Mouse (Mus musculus) spleen, postnatal 36 days (tissue): Measurements from ENCODE around the gene Mzf1.
"Not testable (repeated sequence)": the region's sequence is repeated elsewhere in the genome, so short reads cannot be mapped to it uniquely, and the experiment has no call there.

Experiments
- DNase-seq, 2 experiments: peaks; one replicate each; pipeline ENCODE4 v3.0.0; 2022; ENCODE audit warnings: low spot score in 2 of 2, mixed read lengths in 1 of 2

The Mzf1 gene

DNA sequence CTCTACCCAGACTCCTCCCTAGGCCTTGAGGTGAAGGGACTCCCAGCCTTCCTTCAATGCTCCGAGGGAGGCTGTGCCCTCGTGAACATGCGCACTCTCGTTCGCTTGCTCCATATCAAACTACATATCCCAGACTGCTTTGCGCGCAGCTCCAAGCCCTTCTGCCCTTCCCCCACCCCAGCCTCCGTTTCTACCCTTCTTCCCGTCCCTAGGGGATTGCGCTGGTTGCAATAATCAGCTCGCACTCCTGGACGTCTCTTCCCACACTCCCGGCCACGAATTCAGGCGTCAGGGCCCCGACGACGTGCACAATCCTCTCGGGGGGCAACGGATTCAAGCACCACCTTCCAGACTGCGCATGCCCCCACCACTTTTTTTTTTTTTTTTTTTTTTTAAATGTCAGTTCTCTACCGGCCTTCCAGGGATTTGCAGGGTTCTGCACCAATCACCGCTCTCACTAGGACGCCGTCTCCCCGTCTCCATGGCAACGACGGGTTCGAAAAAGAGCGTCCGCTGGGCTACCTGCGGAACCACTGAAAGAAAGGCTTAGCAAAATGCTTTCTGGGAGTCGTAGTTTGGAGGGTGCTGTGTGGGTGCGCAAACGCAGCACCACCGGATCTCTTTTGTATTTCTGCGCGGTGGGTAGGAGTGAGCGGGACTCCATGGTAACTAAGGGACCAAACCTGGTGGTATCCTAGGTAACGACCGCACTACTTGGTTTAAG is at the start of gene Mzf1:
Gene Mzf1 (minus strand): TSS at position 478 of the 724 bp plus-strand sequence.
- DNase-seq, result peak; percentile 94 to 95

DNA sequence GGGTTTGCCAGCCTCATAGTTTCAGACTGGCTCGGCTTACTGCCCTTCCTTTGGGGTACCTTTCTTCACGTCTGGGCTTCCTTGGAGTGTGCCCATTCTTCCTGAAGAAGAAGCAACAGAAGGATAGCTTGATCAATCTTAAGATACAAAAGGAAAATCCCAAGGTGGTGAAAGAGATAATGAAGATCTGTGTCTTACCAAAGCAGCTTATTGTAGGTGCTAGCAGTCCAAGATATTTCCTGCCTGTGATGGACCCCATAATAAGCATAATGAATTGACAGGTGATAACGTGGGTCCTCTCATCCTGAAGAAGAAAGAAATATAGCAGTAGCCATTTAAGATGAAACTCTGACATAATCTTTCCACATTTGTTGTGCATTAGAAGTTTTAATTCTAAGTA is 40.5 kb upstream of the Mzf1 start, which contains the start of gene Vmn1r85:
Gene Vmn1r85 (minus strand): TSS at position 101 of the 400 bp plus-strand sequence.
- DNase-seq, result no peak

DNA sequence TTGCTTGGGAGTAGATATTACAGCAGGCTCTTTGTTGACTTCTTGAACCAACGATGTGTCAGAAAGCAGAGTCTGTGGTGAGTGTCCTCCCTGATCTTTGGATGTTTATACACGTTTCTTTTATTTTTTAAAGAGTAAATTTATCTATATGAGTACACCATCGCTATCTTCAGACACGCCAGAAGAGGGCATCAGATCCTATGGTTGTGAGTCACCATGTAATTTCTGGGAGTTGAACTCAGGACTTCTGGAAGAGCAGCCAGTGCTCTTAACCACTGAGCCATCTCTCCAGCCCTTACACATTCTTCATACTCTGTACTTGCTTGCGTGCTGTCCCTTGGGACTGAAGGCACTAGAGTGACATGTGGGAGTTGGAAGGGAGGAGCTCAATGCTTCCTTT is 17.7 kb upstream of the Mzf1 start:
- no peak for DNase-seq

DNA sequence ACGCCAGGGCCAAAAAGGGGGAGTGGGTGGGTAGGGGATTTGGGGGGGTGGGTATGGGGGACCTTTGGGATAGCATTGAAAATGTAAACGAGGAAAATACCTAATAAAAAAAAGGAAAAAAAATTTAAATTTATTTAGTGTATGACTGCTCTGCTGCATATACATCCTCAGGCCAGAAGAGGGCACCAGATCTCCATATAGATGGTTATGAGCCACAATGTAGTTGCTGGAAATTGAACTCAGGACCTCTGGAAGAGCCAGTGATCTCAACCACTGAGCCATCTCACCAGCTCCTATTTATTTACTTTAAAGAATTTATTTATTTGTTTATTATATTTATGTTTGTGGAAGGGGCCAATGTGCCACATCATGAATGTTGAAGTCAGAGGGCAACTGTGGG is 8.8 kb upstream of the Mzf1 start:
- not testable (repeated sequence) for DNase-seq

DNA sequence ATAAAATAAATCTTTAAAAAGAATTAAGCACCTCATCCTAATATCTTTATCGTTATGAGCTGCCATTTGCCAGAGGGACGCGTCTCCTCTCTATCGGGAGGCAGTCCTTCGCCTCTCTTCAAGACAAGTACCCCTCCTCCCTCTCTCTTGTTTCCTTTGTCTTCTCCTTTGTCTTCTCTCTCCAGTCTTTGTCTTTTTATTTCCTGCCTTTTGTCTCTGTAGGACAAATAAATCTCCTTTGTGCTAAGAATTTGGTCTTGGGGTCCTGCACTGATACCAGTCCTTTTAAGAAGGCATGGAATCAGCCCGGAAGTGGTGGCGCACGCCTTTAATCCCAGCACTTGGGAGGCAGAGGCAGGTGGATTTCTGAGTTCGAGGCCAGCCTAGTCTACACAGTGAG is 5.0 kb upstream of the Mzf1 start:
- no peak for DNase-seq

DNA sequence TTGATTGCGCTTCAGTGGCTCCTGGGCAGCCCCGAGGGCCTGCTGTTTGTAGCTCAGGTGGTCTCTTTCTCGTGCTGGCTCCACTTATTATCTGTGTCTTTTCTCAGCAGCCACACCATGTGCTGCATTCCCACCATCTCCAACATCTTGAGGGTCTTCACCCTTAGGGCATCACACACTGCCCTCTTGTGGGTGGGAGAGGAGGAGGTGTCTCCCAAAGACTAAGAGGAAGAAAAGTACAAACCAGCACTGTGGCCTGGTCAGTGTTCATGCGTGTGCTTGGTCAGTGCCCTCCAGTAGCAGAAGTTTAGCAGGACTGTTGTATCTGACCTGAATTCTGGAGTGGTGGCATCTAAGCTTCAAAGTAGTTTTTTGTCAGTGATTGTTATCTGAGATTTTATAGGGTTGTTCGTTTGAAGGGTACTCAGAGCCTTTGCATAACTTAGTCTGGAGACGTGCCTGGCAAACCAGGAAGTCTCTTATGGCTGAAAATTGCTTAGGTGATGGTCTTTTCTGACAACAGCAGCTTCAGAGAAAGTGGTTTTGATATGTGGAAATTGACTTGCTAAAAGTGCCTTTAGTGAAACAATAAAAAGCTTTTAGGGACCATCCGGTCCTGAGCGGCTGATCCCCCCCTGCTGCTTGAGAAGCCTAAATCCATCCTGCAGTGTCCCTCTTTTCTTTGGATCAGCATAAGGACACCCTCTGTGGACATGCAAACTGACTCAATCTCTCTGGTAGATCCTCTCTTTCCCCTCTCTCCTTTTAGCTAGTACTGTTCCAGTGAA is 2.5 kb upstream of the Mzf1 start:
- DNase-seq, result no peak

DNA sequence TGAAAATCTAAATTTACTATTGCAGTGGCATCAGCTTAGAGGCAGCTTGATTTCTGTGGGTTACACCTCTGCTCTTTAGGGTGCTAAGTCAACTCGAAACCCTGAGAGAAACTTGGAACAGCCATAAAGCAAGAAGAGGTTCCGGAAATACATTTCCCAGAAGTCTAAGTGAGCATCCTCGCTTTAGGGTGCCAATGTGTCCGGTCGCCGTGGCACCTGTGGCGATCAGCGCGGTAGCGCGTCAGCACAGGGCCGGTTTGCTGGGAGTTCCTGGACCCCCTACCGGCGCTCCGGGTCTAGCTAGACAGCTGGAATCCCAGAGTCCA is 640 bp downstream of the Mzf1 start:
- DNase-seq, result no peak

DNA sequence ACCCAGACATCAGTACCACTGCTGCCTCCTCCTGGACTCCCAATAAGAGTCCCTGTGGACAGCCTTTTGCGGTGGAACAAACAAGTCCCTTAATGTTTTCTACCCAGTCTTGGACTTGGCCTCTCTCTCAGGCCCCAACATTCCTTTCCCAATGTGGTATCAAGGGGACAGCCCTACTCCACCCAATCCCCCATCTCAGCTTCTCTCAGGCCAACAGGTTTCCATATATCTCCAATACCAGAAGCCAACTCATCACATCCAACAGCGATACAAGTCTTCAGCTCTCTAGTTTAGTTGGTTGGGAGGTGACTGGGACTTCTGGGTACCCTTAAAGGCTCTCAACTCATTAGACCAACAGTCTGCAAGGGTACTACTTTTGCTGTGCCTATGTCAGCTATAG is 1.1 kb downstream of the Mzf1 start:
- DNase-seq, result no peak

DNA sequence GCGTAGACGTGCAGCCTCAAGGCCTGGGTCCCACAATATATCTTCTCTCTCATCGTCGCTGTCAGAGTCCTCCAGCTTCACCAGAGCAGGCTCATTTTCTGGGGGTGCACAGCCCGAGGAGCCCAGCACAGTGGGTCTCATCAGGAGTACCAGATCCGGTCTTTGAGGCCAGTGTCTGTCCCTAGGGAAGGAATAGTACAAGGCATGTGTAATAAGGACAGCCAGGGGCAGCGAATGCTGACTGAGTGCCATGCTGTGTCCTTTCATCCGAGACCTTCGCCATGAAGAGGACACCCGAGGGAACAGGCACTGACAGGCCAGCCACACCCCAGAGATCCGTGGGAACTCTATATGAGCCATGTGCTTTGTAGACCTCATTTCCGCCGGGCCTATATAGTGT is 1.6 kb downstream of the Mzf1 start:
- no peak for DNase-seq

DNA sequence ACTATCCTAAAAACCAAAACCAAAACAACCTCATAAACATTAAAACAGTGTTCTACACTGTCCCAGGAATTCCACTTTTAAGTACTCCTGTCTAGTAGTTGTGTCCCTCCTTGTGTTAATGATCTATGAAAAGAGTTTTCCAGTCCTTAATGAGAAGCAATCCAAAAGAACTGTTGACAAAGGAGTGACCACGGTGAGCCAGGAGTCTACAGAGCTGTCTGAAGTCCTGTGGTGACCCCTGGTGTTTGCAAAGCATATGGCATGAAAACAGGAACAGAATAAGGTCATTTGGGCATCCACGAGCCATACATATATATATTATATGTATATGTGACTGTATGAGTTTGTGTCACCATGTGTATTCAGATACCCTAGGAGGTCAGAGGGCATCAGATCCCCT is 8.5 kb downstream of the Mzf1 start:
- DNase-seq, result peak; percentile 65 to 68

DNA sequence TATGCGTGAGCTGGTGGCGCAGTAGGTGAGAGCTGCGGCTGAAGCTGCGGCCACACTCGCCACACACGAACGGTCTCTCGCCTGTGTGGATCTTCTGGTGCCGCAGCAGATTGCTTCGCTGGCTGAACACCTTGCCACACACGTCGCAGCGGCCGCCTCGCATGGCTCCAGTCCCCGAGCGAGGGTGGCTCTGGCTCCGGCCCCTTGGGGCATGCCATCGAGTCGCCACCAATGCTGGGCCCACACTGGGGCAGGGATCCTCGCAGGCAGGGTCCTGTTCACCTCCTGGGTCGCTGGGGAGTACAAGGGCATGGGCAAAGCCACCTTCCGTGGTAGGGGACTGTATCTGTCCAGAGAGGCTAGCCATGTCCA is 10.3 kb downstream of the Mzf1 start:
- no peak for DNase-seq

DNA sequence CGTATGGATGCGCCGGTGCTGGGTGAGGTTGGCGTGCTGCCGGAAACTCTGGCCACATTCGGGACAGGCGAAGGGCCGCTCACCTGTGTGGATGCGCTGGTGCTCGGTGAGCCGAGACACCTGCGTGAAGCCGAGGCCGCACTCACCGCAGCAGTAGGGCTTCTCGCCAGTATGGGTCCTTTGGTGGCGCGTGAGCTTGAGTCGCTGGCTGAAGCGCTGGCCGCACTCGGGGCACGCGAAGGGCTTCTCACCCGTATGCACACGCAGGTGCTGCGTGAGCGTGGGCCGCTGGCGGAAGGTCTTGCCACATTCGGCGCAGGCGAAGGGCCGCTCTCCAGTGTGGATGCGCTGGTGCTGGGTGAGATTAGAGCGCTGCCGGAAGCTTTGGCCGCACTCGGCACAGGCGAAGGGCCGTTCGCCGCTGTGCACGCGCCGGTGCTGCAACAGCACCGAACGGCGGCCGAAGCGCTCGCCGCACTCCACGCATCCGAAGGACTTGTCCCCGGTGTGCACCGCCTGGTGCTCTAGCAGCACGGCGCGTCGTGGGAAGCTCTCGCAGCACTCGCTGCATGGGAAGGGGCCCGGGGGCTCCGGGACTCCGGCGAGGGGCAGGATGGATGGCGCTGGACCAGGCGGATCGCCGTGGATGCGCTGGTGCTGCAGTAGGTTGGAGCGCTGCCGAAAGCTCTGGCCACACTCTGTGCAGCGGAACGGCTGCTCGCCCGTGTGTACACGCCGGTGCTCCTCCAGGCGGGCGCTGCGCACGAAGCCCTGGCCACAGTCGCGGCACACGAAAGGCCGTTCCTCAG is 10.9 kb downstream of the Mzf1 start:
- no peak for DNase-seq

DNA sequence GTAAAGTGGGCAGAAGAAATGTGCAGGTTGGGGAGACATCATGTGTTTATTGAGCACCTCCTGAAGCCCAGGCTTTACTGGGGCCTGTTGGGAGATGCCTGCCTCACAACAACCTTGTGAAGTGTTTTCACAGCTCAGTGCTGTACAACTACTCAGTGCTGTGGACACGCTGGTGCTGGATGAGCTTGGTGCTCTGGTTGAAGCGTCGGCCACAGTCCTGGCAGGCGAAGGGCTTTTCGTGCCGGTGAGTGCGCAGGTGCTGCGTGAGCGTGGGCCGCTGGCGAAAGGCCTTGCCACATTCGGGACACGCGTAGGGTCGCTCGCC is 11.5 kb downstream of the Mzf1 start:
- no peak for DNase-seq

DNA sequence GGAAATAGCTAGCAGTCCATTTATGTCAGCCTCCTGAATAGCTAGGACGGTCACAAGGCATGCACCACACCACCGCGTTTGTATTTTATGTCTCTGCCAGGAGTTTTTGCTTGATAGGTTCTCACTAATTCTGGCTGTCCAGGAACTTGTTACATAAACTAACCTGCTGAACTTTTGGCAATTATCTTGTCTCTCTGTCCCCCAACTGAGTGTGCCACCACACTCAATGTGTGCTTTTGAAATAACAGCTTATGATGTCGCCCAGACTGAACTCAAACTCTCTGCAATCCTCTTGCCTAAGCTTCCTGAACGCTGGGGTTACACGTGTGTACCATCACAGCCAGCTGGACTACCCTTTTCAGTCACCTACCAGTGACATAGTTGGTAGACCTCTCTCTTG is 12.1 kb downstream of the Mzf1 start:
- no peak for DNase-seq

DNA sequence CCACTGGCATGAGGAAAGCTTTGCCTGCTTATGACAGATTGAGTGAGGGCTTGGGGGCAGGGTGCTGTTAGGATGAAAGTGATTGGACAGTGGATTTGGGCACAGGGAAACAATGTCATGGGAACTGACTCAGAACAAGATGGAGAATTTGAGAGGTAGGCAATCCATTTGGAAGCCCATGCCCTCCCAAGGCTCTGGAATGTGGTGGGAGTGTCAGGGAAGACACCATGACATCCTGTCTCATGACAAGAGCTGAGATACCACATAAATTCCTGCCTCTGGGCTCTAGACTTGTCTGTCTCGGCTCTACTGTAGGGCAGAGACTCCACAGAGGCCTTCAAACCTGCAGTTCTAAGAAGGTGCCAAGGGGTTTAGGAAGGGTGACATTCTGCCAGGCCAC is 13.3 kb downstream of the Mzf1 start:
- DNase-seq, result no peak

DNA sequence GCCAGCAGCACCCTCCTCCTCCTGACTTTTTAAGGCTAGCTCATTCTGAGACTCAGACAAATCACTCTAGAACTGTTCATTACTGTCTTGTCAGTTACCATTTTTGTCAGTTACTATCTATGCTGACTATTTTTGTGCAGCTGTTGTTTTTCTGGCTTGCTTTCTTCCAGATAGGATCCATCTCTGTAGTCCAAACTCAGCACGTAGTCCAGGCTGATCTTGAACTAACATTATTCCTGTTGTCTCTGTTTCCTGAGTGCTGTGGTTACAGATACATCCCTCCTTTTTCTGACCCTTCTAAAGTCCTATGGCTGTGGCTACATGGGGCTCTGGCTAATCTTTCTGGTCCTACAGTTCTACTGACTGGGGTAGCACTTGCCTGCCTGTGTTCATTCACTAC is 15.4 kb downstream of the Mzf1 start:
- no peak for DNase-seq

DNA sequence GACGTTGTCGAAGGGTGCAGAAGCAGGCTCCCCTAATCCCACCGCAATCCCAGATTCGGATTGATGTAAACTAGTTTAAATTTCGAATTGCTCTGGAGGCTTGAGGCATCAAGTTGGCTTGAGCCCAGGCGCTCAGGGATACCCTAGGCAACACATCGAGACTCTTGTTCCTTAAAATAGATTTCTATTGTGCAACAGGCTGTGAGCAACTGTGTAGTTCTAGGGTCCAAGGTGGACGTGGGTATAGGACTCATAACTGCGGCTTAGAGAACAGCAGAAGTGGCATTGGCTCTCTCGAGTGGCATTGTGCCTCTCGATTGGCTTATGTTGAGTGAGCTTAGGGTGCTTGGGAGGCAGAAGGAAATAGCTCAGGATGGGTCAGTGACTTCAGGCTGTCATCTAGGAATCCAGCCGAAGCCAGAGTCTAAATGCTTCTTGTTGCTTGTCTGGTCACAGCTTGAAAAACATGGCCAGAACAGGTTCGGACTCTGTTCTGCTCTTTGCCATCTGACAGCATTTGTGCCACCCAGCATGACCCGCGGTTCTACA is 15.9 kb downstream of the Mzf1 start:
- DNase-seq, result no peak

DNA sequence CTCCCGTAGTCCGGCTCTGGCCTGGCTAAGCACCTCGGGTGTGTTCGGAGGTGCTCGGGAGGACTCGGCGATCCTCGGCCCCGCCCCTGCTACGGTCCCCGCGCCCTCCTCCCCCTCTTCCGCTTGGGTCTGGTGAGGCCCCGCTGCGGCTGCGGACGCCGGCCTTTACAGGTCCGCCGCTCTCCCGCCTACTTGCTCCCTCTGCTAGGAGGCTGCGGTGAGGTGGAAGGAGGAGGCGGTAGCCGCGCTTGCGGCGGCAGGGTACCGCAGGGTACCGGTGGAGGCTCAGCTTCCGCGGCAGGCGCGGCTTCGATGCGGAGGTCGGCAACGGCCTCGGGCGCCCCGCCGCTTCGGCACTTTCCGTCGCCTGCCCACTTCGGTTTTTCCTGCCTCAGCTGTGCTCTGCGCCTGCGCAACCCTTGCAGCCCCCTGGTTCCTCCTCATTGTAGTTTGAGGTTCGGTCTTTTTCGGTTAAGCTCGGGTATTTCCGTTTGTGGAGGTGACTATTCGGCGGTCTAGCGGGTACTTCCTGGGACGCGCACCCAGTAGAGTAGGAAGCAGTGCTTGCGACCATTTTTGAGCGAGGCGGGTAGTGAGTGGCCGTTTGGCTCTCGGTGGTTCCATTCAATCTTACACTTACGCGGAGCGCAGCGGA is 16.5 kb downstream of the Mzf1 start, which contains the start of gene Ube2m:
Gene Ube2m (minus strand): TSS at position 375 of the 655 bp plus-strand sequence.
- peak; percentile 98 to 99 for DNase-seq

DNA sequence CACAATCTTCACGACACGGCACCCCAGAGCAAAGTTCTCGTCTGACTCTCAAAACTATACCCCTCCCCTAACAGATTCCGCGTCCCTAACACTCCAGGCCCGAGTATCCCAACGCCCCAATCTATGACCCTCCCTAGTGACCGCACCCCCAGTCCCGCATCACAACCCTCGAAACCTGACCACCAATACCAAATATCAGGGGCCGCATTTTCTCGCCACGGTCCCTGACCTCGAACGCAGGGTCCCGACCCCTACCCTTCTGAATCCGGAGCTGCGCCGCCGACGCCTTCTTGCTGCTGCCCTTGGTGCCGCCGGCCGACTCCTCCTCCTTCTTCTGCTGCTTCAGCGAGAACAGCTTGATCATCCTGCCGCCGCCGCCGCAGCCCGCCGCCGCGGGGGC is 17.2 kb downstream of the Mzf1 start:
- DNase-seq, result no peak

DNA sequence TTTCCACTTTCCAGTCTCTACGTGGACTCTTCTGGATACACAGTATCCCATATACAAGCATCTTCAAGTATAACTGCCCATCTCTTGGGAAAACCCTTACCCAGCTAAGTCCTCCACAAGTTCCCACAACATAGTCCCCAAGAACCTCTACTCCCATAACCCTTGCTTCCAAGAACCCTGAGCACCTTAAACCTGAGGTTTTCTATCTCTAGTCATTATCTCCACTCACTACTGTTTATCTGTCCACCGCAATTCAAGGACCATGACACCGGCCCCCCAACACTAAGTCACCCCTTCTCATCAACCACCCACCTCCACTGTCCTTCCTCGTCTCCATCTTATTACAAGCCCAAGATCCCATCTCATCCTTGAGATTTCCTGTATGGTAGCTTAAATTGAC is 17.8 kb downstream of the Mzf1 start:
- DNase-seq, result no peak

DNA sequence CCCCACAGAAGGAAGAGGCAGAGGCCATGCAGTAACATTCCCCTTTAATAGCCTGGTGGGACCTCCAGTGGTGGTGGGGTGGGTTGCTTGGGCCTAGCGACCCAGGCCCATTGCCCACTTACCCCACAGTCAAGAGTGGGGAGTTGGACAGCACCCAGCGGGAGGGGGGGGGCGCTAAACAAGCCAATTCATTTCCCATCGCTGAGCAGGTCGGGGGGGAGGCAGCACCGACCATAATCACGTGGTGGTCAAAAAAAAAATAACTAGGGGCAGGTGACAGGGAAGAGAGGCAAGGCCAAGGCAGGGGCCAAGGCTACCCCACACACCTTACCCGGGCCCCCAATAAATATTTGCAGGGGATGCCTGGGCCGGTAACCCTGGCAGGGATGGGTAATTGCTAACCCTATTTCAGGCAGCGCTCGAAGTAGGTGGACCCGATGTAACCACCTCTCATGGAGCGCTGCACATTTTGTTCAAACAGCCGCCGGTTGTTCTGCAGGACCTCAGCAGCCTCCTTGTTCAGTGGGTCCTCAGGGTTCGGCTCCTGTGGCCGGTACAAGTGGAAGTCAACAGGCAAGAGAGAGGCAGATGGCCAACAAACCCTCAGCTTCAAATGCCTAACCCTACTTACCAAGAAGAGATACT is 19.2 kb downstream of the Mzf1 start:
- DNase-seq, result no peak
